Mouse (Mus musculus) erythroblast, embryonic 14.5 days (primary cell): Measurements from ENCODE around the gene Plpp7. TPM values are rescaled to one million over a fixed set of nuclear protein-coding genes. Genes with fewer than 3 reads are reported as not detected.

Experiments
- H3K27me3 ChIP-seq: 2 replicates; pipeline ENCODE4 v1.6.1; 2012; ENCODE audit warnings: inconsistent platforms; ENCODE audit not compliant: control insufficient read depth
- H3K36me3 ChIP-seq: 2 replicates; pipeline ENCODE4 v1.6.1; 2012; ENCODE audit warnings: mild to moderate bottlenecking, inconsistent platforms; ENCODE audit not compliant: control insufficient read depth
- H3K4me1 ChIP-seq: 2 replicates; pipeline ENCODE4 v1.6.1; 2012; ENCODE audit warnings: inconsistent platforms; ENCODE audit not compliant: control insufficient read depth
- H3K4me3 ChIP-seq: replicated peaks from 2 replicates; pipeline ENCODE3; 2012; ENCODE audit warnings: moderate library complexity, mild to moderate bottlenecking, inconsistent platforms
- H3K9me3 ChIP-seq: 2 replicates; pipeline ENCODE4 v1.6.1; 2012; ENCODE audit warnings: low read length, inconsistent platforms, mixed read lengths; ENCODE audit not compliant: control insufficient read depth
- GATA1 ChIP-seq: IDR thresholded peaks from 2 replicates; pipeline ENCODE4 v1.6.1; 2012; ENCODE audit warnings: low read length, inconsistent platforms, mixed read lengths
- TAL1 ChIP-seq: IDR thresholded peaks from 3 replicates; pipeline ENCODE4 v1.6.1; 2012; ENCODE audit warnings: low read length, inconsistent platforms, mixed read lengths
- polyA plus RNA-seq: library from polyadenylated mRNA; stranded (reverse); fragments of >175 nt; gene quantifications from 2 replicates; pipeline ENCODE4 v1.2.3, GENCODE M21; 2012

Gene Plpp7
- polyA plus RNA-seq, 1 experiment = 0.48 TPM

GRCm38 (mm10) chr2:32087606-32088005, 7.7 kb upstream of the Plpp7 start:
- no peak overlapping the region for H3K4me3 ChIP-seq
- H3K4me1 ChIP-seq = peaks cover 67% of the 10 kb centered on the region
- TF ChIP-seq GATA1 (no peak), TAL1 (no peak)
- no peaks in the 10 kb centered on the region for H3K9me3 ChIP-seq
- H3K36me3 ChIP-seq = peaks cover 10% of the 10 kb centered on the region
- H3K27me3 ChIP-seq = peaks cover 46% of the 10 kb centered on the region

DNA sequence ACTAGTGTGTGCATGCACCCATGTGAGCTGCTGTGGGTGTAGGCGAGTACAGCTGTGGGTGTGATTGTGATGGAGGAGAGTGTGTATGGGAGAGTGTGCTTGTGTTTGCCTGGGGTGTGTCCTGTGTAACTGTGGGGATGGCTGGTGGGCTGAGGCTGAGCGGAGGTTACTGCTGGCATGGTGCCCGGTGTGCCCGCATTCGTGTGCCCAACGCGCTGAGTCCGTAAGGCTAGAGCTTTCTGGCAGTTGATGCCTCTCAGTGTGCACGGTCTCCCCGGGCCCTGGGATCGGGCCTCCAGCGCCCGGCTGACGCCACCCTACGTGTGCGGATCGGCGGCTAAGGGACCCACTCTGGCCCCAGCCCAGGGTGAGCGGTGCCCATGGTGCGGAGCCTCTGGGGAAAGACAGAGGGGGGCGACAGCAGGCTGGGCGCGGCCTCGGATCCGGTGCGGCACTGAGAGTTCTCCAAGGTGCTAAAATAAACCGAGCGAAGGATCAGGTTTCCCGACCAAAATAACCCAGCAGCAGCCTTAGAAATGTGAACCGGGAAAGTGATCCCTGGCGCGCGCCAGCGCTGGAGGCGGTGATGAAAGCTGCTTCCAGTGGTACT, 6.9 kb upstream of the Plpp7 start:
- TF ChIP-seq GATA1 = no peak
- TF ChIP-seq TAL1 = no peak
- H3K4me1 ChIP-seq = peaks cover 65% of the 10 kb centered on the region
- peaks cover 41% of the 10 kb centered on the region for H3K27me3 ChIP-seq
- H3K9me3 ChIP-seq = no peaks in the 10 kb centered on the region
- peaks cover 5% of the 10 kb centered on the region for H3K36me3 ChIP-seq
- no peak overlapping the region for H3K4me3 ChIP-seq

GRCm38 (mm10) chr2:32089606-32090005, 5.7 kb upstream of the Plpp7 start:
- TF ChIP-seq GATA1 (no peak), TAL1 (no peak)
- H3K4me1 ChIP-seq = peaks cover 68% of the 10 kb centered on the region
- peaks cover 41% of the 10 kb centered on the region for H3K27me3 ChIP-seq
- no peak overlapping the region for H3K4me3 ChIP-seq
- H3K36me3 ChIP-seq = peaks cover 5% of the 10 kb centered on the region
- H3K9me3 ChIP-seq = no peaks in the 10 kb centered on the region

GRCm38 (mm10) chr2:32090145-32090544, 5.2 kb upstream of the Plpp7 start:
- TF ChIP-seq TAL1 = no peak
- TF ChIP-seq GATA1 = no peak
- Histone ChIP-seq H3K4me3 (no peak overlapping the region), H3K27me3 (peaks cover 41% of the 10 kb centered on the region), H3K9me3 (no peaks in the 10 kb centered on the region), H3K36me3 (peaks cover 5% of the 10 kb centered on the region), H3K4me1 (peaks cover 67% of the 10 kb centered on the region)

- TF ChIP-seq TAL1 (no peak), GATA1 (no peak)
- H3K9me3 ChIP-seq = no peaks in the 10 kb centered on the region
- no peaks in the 10 kb centered on the region for H3K36me3 ChIP-seq
- H3K4me1 ChIP-seq = peaks cover 67% of the 10 kb centered on the region
- H3K4me3 ChIP-seq = no peak overlapping the region
- H3K27me3 ChIP-seq = peaks cover 36% of the 10 kb centered on the region
Measured at GRCm38 (mm10) chr2:32091956-32092355, 3.4 kb upstream of the Plpp7 start.

- TF ChIP-seq TAL1 = no peak
- no peak for TF ChIP-seq GATA1
- peaks cover 3% of the 10 kb centered on the region; the same call in 1 of the 2 replicates for H3K36me3 ChIP-seq
- H3K9me3 ChIP-seq = 0 out of 2 replicates have a peak, but pooled peaks cover 2% of the 10 kb centered on the region
- H3K4me3 ChIP-seq = no peak overlapping the region
- peaks cover 65% of the 10 kb centered on the region for H3K4me1 ChIP-seq
- peaks cover 16% of the 10 kb centered on the region for H3K27me3 ChIP-seq
Measured at GRCm38 (mm10) chr2:32094001-32094707, 1.2 kb upstream of the Plpp7 start.

DNA sequence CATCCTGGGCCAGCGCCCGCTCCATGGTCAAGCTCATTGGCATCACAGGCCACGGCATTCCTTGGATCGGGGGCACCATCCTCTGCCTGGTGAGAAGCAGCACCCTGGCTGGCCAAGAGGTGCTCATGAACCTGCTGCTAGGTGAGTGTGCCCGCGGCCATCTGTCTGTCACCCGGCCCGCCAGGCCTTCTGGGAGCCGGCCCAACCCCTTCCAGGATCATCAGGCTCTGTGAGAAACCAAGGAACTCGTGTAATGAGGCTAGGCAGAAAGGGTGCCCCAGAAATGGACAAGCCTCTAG, 743 bp downstream of the Plpp7 start:
- H3K4me3 ChIP-seq = peak overlapping the region; percentile 46
- H3K4me1 ChIP-seq = peaks cover 75% of the 10 kb centered on the region
- 0 out of 2 replicates have a peak, but pooled peaks cover 5% of the 10 kb centered on the region for H3K9me3 ChIP-seq
- peaks cover 8% of the 10 kb centered on the region; the same call in 1 of the 2 replicates for H3K36me3 ChIP-seq
- TF ChIP-seq GATA1 = no peak
- TF ChIP-seq TAL1 = no peak
- H3K27me3 ChIP-seq = peaks cover 4% of the 10 kb centered on the region; the same call in 1 of the 2 replicates

DNA sequence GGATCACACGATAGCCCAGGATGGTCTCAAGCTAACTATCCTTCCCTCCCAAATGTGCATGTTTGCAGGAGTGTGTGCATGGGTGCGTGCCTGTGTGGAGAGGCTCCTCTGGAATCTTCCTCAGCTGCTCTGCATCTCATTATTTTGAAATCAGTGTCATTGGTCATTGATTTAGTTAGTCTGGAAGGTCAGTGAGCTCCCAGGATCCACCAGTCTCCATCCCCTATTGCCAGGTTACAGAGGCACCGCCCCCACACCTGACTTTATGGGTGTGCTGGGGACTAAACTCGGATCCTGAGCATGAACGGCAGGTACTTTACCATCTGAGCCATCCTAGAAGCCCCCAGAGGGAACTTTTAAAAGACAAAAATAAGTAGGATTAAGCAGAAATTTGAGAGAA, 7.6 kb downstream of the Plpp7 start:
- Histone ChIP-seq H3K4me1 (peaks cover 73% of the 10 kb centered on the region), H3K27me3 (no peaks in the 10 kb centered on the region; the same call in 1 of the 2 replicates), H3K4me3 (no peak overlapping the region), H3K36me3 (peaks cover 8% of the 10 kb centered on the region; the same call in 1 of the 2 replicates), H3K9me3 (0 out of 2 replicates have a peak, but pooled peaks cover 5% of the 10 kb centered on the region)
- TF ChIP-seq TAL1 (no peak), GATA1 (no peak)

GRCm38 (mm10) chr2:32103557-32103956, 8.2 kb downstream of the Plpp7 start:
- H3K9me3 ChIP-seq = 0 out of 2 replicates have a peak, but pooled peaks cover 2% of the 10 kb centered on the region
- no peaks in the 10 kb centered on the region; the same call in 1 of the 2 replicates for H3K27me3 ChIP-seq
- TF ChIP-seq GATA1 = no peak
- TF ChIP-seq TAL1 = no peak
- H3K4me1 ChIP-seq = peaks cover 70% of the 10 kb centered on the region
- H3K4me3 ChIP-seq = no peak overlapping the region
- peaks cover 5% of the 10 kb centered on the region; the same call in 1 of the 2 replicates for H3K36me3 ChIP-seq
